Mouse (Mus musculus): Measurements from ENCODE around the gene Lrrc66.
"Not testable (repeated sequence)": the region's sequence is repeated elsewhere in the genome, so short reads cannot be mapped to it uniquely, and the experiment has no call there.

Gene Lrrc66

DNA sequence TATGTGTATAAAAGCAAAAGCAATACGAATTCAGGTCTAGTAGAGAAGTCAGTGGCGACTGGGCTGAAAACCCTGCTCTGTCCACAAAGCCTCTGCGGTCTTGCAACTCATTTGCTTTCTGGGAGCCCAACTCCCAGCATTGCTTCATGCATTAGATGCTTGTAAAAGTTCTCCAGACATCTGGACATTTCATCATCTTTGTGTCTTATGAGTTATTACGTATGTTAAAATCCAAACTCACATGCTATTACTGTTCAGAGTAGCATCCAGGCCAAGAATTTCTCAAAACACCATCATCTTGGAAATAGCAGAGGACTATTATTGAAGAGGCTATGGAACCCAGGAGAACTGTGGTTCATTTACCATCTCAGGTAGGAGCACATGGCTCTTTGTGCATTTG is 21.3 kb downstream of the Lrrc66 start:
- DNase-seq = no peak

DNA sequence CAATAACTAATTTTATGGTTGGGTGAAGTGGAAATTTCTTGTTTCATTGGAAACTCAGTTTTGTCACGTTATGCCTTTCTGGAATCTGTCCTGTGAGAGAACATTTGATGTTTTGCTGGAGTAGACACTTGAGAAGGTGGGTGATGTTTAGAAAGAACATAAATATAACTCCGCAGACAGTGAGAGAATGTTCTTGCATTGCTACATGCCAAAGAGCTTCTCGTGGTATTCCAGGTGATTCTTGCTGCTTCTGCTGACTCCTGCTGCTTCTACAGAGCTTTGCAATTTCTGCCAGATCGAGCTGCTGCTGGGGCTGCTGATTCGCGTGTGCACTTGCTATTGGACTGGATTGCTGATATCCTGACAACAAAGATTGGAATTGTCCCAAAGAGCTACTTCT is 27.4 kb downstream of the Lrrc66 start:
- DNase-seq = no peak

DNA sequence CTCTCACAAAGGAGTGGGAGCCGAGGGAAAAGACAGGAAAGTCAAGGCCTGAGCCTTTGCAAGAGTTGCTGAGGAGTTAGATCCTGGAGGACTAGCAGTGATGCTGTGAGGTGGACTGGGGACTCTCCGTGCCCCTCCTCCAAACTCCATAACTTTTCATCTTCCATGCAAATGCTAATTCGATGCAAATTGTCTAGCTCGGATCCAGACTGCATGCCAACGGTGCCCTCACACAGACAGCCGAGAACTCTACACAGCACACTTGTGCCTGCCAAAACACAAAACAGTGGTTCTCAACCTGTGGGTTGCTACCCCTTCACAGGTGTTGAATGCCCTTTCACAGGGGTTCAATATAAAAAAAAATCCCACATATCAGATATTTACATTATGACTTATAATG is 27.8 kb downstream of the Lrrc66 start:
- DNase-seq = no peak

DNA sequence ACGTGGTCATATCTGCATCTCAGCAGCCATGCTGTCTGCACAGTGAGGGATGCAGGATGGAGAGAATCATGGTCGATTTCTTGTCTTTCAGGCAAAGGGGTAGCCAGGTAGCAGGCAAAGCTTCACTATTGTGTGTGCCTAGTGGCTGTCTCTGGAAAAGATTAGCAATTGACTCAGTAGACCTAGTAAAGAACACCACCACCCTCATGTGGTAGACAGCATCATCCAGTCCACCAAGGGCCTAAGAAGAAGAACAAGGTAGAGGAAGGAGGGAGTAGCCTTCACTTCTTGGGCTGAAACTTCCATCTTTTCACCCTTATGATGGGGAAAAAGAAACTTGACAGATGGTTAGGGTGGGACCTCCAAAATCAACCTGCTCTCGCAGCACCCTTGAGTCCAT is 29.5 kb downstream of the Lrrc66 start:
- no peak for DNase-seq

DNA sequence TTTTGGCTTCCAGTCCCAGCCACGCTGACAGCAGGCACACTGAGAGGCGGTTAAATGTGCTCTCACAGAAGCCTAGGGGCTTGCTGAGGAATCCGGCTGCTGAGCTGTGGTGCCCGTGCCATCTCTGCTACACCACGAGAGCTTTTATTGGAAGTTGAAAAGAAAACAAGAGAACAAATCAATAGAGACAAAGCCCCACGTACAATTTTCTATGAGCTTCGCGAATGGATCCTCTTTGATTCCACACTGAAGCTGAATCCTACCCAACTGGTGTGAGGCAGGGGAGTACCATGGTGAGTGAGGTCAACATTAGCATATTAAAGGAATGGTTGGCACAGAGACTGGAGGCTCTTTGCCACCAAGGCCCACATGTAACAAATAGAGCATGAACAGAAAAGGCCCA is 31.0 kb downstream of the Lrrc66 start:
- no peak for DNase-seq

DNA sequence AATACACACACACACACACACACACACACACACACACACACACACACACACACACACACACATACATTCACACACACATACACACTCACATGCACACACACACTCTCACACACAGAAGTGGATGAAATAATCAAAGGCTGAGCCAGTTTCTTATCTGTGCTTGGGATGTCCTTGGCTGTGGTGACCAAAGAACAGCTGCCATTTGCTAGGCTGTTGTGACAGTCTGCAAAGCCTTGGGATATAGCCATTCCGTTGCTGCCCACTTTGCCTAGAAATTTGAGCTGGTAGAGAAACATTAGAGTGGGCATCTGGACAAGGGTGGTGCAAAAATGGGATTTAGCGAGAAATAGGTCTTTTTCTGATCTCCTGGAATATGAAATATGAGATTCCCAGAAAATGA is 32.3 kb downstream of the Lrrc66 start:
- DNase-seq = no peak

DNA sequence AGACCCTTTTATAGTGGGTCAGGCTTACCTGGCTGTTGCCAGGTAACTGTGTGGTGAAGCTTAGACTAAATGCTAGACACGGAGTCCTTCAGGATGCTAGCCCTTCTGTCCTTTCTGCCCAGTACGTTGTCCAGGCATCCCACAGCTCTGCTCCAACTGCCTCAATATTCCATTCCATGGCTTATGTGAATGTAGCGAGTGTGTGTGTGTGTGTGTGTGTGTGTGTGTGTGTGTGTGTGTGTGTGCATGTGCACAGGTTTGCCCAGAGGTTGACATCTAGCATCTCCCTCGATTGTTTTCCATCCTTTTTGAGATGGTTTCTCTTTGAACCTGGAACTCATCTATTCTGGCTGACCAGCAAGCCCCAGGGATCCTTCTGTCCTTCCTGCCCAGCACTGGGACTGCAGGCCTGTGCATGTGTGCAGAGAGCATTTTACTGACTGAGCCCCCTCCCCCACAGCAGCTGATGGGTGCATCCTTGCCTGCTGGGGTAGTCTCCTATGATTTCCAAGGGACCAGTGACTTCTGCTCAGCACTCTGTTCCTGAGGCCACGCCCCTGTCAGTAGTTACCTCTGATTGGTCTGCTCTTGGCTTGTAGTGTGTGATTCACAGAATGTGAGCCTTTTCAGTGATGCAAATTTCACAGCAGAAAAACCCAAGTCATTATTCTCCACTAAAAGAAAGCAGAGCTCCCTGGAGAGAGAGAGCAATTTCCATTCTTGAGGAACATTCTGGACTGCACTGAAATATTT is 33.2 kb downstream of the Lrrc66 start:
- DNase-seq = no peak

DNA sequence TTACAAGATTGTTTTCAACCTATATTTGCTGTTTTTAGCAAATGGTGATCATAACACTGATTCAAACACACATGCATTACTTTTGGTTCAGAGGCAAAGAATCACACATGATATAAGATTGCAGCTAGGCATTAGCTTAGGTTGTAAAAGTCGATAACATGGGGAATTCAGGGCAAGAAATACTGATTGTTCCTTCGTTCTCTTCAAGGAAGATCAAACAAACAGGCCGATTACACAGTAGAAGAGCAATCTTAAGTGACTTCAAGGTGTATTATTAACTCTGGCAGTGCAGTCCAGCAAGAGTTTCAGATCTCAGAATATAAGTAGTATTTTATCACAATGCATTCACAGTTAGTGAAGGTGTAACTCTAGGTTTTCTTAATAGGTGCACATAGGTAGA is 45.2 kb downstream of the Lrrc66 start:
- DNase-seq = no peak

DNA sequence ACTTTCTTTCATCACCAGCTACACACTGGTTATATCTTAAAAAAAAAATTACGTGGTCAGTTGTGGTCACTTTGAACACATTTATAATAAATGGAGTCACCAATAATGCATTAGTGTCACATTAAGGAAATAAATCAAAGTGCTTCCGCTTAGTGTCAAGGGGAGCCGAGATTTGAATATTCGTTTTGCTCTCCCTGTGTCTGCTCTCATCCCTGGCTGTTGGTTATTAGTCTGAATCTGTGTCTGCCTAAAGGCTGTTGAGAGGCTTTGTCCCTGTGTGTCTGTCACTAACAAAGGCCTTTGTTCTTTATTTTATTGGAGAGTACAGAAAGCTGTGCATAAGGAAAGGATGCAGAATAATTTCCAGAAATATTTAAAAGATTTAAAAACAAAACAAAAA is 45.7 kb downstream of the Lrrc66 start:
- no peak for DNase-seq

DNA sequence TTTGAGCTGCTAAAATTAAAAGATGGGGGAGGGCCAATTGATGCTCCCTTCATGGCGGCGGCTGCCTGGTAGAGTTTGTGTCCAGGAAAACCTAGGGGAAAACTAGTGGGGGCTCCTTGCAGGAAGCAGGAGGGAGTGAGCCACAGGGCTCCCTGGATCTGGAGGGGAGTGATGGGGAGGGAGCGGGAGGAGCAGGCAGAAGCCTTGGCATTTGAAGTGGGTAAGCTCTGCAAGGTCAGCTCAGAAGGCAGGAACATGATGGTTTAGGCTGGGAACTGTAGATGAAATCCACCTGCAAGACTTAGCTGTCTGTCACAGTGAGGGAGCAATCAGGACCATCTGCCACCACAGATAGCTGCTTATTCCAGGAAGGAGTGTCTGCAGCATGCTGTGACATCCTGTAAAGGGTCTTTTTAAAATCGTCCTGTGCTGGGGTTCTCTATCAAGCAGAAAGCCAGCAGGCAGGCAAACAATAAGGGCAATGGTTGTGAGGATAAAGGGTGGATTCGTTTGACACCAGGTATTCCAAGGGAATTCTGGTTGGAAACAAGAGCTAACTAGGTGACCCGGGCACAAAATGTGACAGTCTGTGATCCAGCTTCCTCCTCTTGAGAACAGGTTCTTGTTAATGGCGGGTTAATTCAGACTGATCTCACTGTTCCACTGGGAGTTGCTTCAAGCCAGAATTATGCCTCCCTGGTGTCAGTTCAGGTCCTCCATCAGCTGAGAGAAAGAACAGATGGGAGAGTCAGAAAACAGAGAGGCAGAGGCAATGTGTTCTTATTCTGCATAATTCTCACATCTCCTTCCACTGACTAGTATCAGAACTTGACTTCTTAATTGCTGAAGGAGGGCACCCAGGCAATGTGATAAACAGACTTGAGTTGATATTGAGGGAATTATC is 46.9 kb downstream of the Lrrc66 start:
- DNase-seq = no peak

DNA sequence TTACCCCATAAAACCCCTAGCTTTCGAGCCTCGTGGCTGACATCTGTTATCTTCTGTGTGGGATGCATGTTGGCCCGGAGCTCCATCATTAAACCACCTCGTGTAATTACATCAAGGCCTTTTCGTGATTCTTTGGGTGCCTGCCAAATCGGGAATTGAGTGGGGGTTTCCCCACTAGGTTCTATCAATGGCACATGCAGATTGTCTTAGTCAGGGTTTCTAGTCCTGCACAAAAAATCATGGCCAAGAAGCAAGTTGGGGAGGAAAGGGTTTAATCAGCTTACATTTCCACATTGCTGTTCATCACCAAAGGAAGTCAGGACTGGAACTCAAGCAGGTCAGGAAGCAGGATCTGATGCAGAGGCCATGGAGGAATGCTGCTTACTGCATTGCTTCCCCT is 48.3 kb downstream of the Lrrc66 start:
- DNase-seq = not testable (repeated sequence)

DNA sequence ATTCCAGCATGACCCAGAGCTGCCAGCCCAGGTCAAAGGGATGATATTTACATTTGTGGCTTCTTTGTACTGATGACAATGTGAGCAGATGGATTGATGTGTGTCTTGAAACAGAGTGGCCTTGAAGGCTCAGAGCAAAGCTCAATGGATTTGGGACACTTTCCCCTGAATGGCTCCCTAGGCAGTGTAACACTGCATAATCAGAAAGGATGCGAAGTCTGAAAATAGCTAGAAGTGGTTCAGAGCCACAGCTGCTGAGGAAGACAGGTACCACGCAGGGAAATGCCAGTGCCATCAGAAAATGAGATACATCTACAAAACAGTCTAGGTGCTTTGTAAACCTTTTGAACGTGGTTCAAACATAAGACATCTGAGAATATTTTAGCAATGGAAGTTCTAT is 54.2 kb downstream of the Lrrc66 start:
- DNase-seq = no peak

DNA sequence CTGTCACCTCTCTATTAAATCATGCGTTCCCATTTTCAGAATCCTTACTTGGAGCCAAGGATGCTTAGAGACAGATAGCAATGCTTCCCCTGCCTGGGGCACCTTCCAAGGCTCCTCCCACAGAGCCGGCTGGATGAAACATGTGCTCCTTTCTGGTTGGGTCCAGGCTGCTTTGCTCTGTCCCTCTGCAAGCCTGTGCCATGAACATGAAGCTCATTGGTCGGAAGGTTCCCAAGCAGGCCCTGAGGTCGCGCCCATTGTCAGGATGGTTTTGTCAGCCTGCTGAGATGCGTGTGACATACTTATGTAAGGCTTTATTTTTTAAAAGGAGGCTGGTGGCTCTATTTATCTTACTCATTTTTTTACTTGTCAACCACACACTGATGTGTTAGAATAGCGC is 55.6 kb downstream of the Lrrc66 start:
- DNase-seq = no peak

DNA sequence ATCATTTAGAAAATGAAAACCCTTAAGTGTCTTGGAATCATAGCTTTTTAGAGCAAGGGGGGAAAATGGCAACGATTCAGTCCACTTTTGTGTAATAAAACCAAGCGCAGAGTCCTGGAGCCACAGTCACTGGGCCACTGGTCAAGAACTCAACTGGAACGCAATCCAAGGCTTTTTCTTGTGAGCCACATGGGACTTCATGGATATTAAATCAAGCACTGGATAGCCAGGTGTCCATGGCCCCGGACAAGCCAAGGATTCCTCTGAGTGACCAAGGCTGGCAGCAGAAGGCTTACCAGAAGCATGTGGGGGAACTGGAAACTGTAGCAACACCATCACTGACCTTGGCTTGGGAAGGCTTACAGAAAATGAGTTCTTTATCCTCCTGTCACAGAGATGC is 57.7 kb downstream of the Lrrc66 start:
- DNase-seq = no peak

DNA sequence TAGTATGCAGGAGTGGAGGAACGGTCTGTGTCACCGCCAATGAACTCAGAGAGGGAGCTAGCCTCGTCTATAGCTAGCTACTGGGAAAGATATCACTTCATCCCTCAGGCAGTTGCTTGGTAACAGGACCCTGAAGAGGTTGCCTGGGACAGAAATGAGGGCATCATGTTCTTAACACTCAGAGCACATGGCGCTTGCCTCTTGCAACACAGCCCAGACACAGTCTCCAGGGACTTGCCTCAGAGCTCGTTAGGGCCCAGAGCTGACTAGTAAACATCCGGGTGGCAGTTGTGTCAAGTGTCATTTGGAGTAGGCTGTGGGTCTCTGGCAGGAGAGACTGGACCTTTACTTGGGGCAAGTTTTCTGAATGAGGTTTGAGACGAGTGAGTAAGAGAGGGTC is 58.5 kb downstream of the Lrrc66 start:
- DNase-seq = peak; percentile 30

DNA sequence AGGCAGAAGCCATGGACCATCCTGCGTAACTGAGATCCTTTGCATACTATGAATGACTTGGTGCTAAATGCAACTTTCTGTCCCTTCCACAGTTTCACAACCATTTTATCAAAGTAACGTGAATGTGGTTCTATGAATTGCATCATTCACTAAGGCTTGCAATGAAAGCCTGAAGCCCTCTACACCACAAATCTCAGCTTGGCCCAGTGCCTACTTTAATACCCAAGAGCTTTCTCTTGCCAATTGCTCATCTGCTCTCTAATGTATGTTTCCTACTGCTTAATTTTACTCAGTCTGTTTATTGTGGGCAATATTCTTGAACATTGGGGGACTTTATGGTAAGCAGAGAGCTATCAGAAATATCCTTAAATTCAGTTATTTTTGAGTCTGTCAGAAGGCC is 59.5 kb downstream of the Lrrc66 start:
- DNase-seq = no peak

DNA sequence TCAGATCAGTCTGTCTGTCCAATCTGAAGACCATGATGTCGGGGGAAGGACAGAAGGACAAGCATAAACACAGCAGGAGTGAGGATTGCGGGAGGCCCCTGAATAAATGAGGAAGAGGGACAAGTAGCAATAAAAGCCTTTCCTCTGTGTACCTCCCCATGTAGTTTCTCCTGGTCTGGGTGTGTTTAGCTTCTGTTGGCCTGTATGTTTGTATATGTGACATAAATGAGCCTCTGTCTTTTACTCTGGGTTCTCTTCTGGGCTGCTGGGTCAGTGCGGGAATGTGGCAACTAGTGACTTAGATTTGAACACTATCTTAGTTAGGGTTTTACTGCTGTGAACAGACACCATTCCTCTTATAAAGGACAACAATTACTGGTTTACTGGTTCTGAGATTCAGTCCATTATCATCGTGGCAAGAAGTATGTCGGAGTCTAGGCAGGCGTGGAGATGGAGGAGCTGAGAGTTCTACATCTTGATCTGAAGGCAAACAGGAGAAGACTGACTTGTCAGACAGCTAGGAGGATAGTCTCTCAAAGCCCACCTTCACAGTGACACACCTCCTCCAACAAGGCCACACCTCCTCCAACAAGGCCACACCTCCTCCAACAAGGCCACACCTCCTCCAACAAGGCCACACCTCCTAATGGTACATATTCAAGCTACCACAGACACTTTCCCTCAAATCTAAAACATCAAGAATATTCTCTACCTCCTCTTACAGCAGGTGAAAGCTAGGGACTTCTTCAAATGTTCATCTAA is 60.8 kb downstream of the Lrrc66 start:
- no peak for DNase-seq

DNA sequence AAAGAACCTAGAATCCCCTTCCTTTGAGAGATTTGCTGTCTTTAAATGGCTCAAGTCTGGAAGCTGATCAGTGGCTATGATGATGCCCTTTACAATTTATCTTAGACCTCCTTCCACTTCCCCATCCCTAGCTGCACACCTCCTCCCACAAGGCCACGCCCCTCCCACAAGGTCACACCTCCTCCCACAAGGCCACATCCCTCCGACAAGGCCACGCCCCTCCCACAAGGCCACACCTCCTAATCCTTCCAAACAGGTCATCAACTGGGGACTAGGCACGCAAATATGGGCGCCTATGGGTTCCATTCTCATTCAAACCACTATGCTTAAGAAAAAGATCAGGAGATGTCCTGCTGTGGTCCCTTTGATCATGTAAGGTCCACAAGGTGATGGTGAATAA is 63.1 kb downstream of the Lrrc66 start:
- no peak for DNase-seq

DNA sequence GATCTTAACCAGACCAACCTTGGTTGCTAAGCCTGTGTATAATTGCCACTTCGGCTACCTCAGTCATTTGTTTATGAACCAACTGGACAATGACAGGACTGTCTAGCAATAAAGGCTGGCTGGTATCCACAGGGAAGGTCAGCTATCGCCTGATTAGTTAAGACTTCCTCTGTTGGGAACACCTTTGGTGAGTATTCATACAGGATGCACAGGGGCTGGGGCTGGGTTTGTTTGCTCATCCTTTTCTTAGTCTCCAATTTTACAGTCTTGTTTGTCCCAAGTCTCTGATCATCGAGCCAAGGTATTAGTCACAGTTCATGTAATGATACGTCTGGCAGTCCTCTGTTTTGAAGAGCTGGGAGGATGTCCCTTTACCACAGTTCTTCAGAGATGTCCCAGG is 65.4 kb downstream of the Lrrc66 start:
- DNase-seq = no peak

DNA sequence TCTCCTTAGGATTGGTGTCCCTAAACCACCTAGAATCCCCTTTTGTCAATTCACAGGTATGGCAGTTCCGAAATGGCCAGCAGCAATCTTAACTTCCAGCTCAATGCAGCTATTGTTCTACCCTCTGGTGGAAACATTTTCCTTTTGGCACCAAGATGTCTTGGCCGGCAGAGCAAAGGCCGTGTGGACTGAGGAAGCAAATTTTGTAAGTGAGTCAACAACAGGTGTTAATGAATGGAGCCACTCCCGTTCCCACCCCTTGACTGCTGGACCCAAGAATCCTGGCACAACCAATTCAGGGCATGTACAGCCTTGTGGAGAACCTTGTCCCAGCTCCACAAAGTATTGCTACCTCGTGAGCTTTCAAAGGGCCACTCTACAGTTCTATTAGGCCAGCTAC is 66.2 kb downstream of the Lrrc66 start:
- no peak for DNase-seq

DNA sequence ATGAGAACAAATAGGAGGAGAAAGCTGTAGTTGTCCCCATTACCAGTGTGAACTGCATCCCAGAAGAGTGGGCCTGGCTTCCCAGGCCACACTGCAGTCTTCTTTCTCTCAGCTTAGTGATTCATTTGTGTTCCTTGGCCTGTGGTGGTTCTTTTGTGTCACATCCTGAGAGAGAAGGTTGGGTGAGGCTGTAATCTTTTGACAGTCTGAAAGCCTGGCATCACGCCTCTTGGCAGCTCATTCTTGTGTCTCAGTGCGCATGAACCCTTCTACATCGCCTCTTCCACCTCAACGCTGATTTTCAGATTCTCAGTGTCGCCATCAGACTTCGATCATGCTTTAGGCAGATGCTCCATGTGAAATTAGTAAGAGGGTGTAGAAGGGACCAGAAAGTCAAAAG is 68.3 kb downstream of the Lrrc66 start:
- DNase-seq = no peak

DNA sequence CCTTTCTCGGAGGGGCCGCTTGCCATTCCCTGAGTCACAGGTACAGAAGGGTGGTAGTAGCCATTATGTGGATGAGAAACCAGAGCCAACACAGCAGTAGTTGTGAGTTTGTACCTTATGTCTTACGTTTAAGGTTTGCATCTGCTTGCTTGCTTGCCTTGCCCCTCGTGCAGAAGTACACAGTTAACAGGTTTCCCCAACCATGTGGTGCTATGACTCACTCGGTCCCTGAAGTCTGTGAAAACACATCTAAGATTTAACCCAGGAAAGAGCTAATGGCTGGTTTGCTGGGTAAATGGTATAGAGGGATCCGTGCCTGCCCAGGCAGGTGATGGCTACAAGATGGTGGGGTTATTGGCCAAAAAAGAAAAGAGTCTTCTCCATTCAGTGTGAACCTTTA is 73.6 kb downstream of the Lrrc66 start:
- no peak for DNase-seq

DNA sequence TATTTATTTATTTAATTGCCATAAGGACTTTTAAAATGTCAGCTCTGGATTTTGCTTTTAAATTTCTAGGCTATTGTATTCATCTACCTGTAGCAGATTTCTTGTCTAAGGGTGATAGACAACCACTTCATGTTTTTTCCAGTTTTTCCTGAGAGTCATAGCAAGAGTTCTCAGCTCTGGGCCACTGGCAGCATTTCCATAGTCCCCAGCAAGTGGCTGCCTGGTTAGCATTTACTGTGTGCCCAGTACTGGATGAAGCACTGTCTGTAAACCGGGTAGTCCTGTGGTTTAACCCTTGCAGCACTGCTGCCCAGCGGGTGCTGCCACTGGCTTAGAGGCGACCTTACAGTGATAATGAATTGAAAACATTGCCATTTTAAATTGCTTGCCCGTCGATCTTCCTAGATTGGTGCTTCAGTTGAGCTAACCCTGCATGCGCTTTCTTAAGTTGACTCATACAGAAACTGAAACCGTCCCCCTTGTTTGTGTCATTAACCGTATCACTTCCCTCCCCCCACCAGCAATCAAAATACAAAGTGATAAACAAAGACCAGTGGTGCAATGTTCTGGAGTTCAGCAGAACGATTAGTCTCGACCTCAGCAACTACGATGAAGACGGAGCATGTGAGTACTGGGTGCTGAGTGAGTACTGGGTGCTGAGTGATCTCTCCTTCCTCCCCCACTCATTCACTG is 75.4 kb downstream of the Lrrc66 start:
- no peak for DNase-seq
